Mouse (Mus musculus) hindbrain, embryonic 12.5 days (tissue): ENCODE data around the gene Acoxl. TPM values are rescaled to one million over a fixed set of nuclear protein-coding genes. Genes with fewer than 3 reads are reported as not detected.

ENCODE experiments used
- ATAC-seq: fragments of 200-750 bp; cut with Nextera tagmentation; 2 replicates; pipeline ENCODE4 v1.8.0; 2017; ENCODE audit warnings: moderate TSS enrichment; ENCODE audit not compliant: low FRiP score
- H3K27ac ChIP-seq: fragments of 300-500 bp; sonication (generic); 2 replicates; pipeline ENCODE4 v1.5.1; 2016; ENCODE audit warnings: mild to moderate bottlenecking
- H3K27me3 ChIP-seq: fragments of 300-500 bp; sonication (generic); 2 replicates; pipeline ENCODE4 v1.6.1; 2016; ENCODE audit warnings: mild to moderate bottlenecking
- H3K36me3 ChIP-seq: fragments of 300-500 bp; sonication (generic); 2 replicates; pipeline ENCODE4 v1.6.1; 2016; ENCODE audit warnings: mild to moderate bottlenecking
- H3K4me1 ChIP-seq: fragments of 300-500 bp; sonication (generic); 2 replicates; pipeline ENCODE4 v1.6.1; 2016
- H3K4me2 ChIP-seq: fragments of 300-500 bp; sonication (generic); replicated peaks from 2 replicates; pipeline ENCODE4 v1.6.1; 2016; ENCODE audit warnings: mild to moderate bottlenecking
- H3K4me3 ChIP-seq: fragments of 300-500 bp; sonication (generic); 2 replicates; pipeline ENCODE4 v1.5.1; 2016; ENCODE audit warnings: mild to moderate bottlenecking
- H3K9ac ChIP-seq: fragments of 300-500 bp; sonication (generic); 2 replicates; pipeline ENCODE4 v1.6.1; 2016; ENCODE audit warnings: mild to moderate bottlenecking, moderate library complexity
- H3K9me3 ChIP-seq: fragments of 300-500 bp; sonication (generic); replicated peaks from 2 replicates; pipeline ENCODE4 v1.6.1; 2016; ENCODE audit warnings: mild to moderate bottlenecking
- WGBS: fragments of 180-500 bp; shearing (Covaris S2); methylation state at CpG from one replicate; pipeline ENCODE4 v1.1.7; 2016; 5-methylcytosine and 5-hydroxymethylcytosine counted together
- polyA plus RNA-seq: library from polyadenylated mRNA; unstranded; fragments of >200 nt; fragmentation: Nextera tagmentation; extraction: Ambion mirVana; gene quantifications from 2 replicates; pipeline ENCODE4 v1.2.1, GENCODE M21; 2016

The Acoxl gene
- polyA plus RNA-seq, 1 experiment from 2014 or later: 0.15 TPM

GRCm38 (mm10) chr2:128020908-128021193 lies 182.2 kb downstream of the Acoxl start:
- Histone ChIP-seq H3K9me3 (no peaks in the 10 kb centered on the region), H3K36me3 (no peaks in the 10 kb centered on the region), H3K4me2 (no peak overlapping the region), H3K4me1 (peaks cover 6% of the 10 kb centered on the region; the same call in 1 of the 2 replicates), H3K9ac (no peak overlapping the region), H3K4me3 (no peak overlapping the region), H3K27ac (no peak overlapping the region), H3K27me3 (no peaks in the 10 kb centered on the region)
- no peak for ATAC-seq

- ATAC-seq: no peak
- WGBS: 92% methylated on average over 2 of the region's 2 CpGs
- H3K36me3 ChIP-seq: no peaks in the 10 kb centered on the region
These were observed 185.2 kb downstream of the Acoxl start for GRCm38 (mm10) chr2:128023855-128024254.

GRCm38 (mm10) chr2:128027696-128028095 lies 189.0 kb downstream of the Acoxl start:
- H3K27ac ChIP-seq: no peak overlapping the region
- 82% methylated on average over 12 of the region's 12 CpGs for WGBS
- H3K36me3 ChIP-seq: no peaks in the 10 kb centered on the region
- no peak for ATAC-seq
- H3K4me1 ChIP-seq: peaks cover 4% of the 10 kb centered on the region; the same call in 1 of the 2 replicates
- no peak overlapping the region for H3K4me3 ChIP-seq
- no peaks in the 10 kb centered on the region for H3K9me3 ChIP-seq
- H3K9ac ChIP-seq: no peak overlapping the region
- no peaks in the 10 kb centered on the region for H3K27me3 ChIP-seq
- H3K4me2 ChIP-seq: no peak overlapping the region

More at GRCm38 (mm10) chr2:128023855-128024254, 185.2 kb downstream of the Acoxl start:
- Histone ChIP-seq H3K4me1 (peaks cover 6% of the 10 kb centered on the region; the same call in 1 of the 2 replicates), H3K4me2 (no peak overlapping the region), H3K27me3 (no peaks in the 10 kb centered on the region), H3K9ac (no peak overlapping the region), H3K27ac (no peak overlapping the region), H3K4me3 (no peak overlapping the region), H3K9me3 (no peaks in the 10 kb centered on the region)

- WGBS: 66% methylated on average over 2 of the region's 2 CpGs
- no peak overlapping the region for H3K27ac ChIP-seq
- H3K27me3 ChIP-seq: no peaks in the 10 kb centered on the region
- H3K4me1 ChIP-seq: peaks cover 4% of the 10 kb centered on the region; the same call in 1 of the 2 replicates
- H3K36me3 ChIP-seq: no peaks in the 10 kb centered on the region
- no peak overlapping the region for H3K4me3 ChIP-seq
- H3K4me2 ChIP-seq: no peak overlapping the region
- no peak overlapping the region for H3K9ac ChIP-seq
- no peak for ATAC-seq
- no peaks in the 10 kb centered on the region for H3K9me3 ChIP-seq
These were observed 191.3 kb downstream of the Acoxl start for GRCm38 (mm10) chr2:128029968-128030367.

GRCm38 (mm10) chr2:128032111-128032510 lies 193.4 kb downstream of the Acoxl start:
- H3K27me3 ChIP-seq: no peaks in the 10 kb centered on the region
- H3K9ac ChIP-seq: no peak overlapping the region
- no peaks in the 10 kb centered on the region for H3K9me3 ChIP-seq
- no peak overlapping the region for H3K4me3 ChIP-seq
- no peak for ATAC-seq
- peaks cover 4% of the 10 kb centered on the region; the same call in 1 of the 2 replicates for H3K4me1 ChIP-seq
- no peak overlapping the region for H3K27ac ChIP-seq
- no peaks in the 10 kb centered on the region for H3K36me3 ChIP-seq
- 12% methylated on average over 4 of the region's 4 CpGs for WGBS
- H3K4me2 ChIP-seq: no peak overlapping the region

- 76% methylated on average over 3 of the region's 3 CpGs for WGBS
- ATAC-seq: no peak
- Histone ChIP-seq H3K4me3 (no peak overlapping the region), H3K36me3 (no peaks in the 10 kb centered on the region), H3K4me2 (no peak overlapping the region), H3K27me3 (no peaks in the 10 kb centered on the region), H3K9ac (no peak overlapping the region), H3K9me3 (no peaks in the 10 kb centered on the region), H3K27ac (no peak overlapping the region), H3K4me1 (peaks cover 4% of the 10 kb centered on the region; the same call in 1 of the 2 replicates)
These were observed 194.8 kb downstream of the Acoxl start for GRCm38 (mm10) chr2:128033503-128033902.

- Histone ChIP-seq H3K4me3 (no peak overlapping the region), H3K36me3 (no peaks in the 10 kb centered on the region), H3K27ac (no peak overlapping the region), H3K4me1 (peaks cover 4% of the 10 kb centered on the region; the same call in 1 of the 2 replicates), H3K9me3 (no peaks in the 10 kb centered on the region), H3K9ac (no peak overlapping the region), H3K4me2 (no peak overlapping the region), H3K27me3 (no peaks in the 10 kb centered on the region)
- ATAC-seq: no peak
- WGBS: 92% methylated on average over 9 of the region's 9 CpGs
These were observed 195.5 kb downstream of the Acoxl start for GRCm38 (mm10) chr2:128034066-128034665.

- ATAC-seq: no peak
- H3K27ac ChIP-seq: no peak overlapping the region
- no peaks in the 10 kb centered on the region for H3K9me3 ChIP-seq
- no peak overlapping the region for H3K4me2 ChIP-seq
- H3K9ac ChIP-seq: no peak overlapping the region
- no peaks in the 10 kb centered on the region for H3K27me3 ChIP-seq
- H3K36me3 ChIP-seq: no peaks in the 10 kb centered on the region
- H3K4me1 ChIP-seq: no peaks in the 10 kb centered on the region
- no peak overlapping the region for H3K4me3 ChIP-seq
- 84% methylated on average over 5 of the region's 5 CpGs for WGBS
These were observed 199.7 kb downstream of the Acoxl start for GRCm38 (mm10) chr2:128038259-128038890.

GRCm38 (mm10) chr2:128041066-128041750 lies 202.5 kb downstream of the Acoxl start:
- no peak overlapping the region for H3K4me3 ChIP-seq
- no peak overlapping the region for H3K4me2 ChIP-seq
- 0 out of 2 replicates have a peak, but pooled peaks cover 3% of the 10 kb centered on the region for H3K27me3 ChIP-seq
- no peaks in the 10 kb centered on the region for H3K36me3 ChIP-seq
- ATAC-seq: no peak
- no peaks in the 10 kb centered on the region for H3K9me3 ChIP-seq
- 79% methylated on average over 12 of the region's 12 CpGs for WGBS
- no peaks in the 10 kb centered on the region for H3K4me1 ChIP-seq
- H3K9ac ChIP-seq: no peak overlapping the region
- no peak overlapping the region for H3K27ac ChIP-seq

- Histone ChIP-seq H3K36me3 (no peaks in the 10 kb centered on the region), H3K9ac (no peak overlapping the region), H3K4me1 (no peaks in the 10 kb centered on the region), H3K27ac (no peak overlapping the region), H3K4me3 (no peak overlapping the region), H3K27me3 (0 out of 2 replicates have a peak, but pooled peaks cover 3% of the 10 kb centered on the region), H3K4me2 (no peak overlapping the region), H3K9me3 (no peaks in the 10 kb centered on the region)
- 53% methylated on average over 4 of the region's 4 CpGs for whole genome bisulfite sequencing
- ATAC-seq: no peak
These were observed 207.8 kb downstream of the Acoxl start for GRCm38 (mm10) chr2:128046454-128046853.

GRCm38 (mm10) chr2:128054905-128055304 lies 216.2 kb downstream of the Acoxl start:
- no peaks in the 10 kb centered on the region for H3K36me3 ChIP-seq
- no peak overlapping the region for H3K27ac ChIP-seq
- H3K4me1 ChIP-seq: no peaks in the 10 kb centered on the region
- WGBS: 77% methylated on average over 4 of the region's 4 CpGs
- H3K27me3 ChIP-seq: no peaks in the 10 kb centered on the region
- no peaks in the 10 kb centered on the region for H3K9me3 ChIP-seq
- ATAC-seq: no peak
- no peak overlapping the region for H3K4me2 ChIP-seq
- H3K9ac ChIP-seq: no peak overlapping the region
- no peak overlapping the region for H3K4me3 ChIP-seq

GRCm38 (mm10) chr2:128057872-128058271 lies 219.2 kb downstream of the Acoxl start:
- no peak overlapping the region for H3K4me2 ChIP-seq
- WGBS: 93% methylated on average over 5 of the region's 5 CpGs
- no peak for ATAC-seq

More at GRCm38 (mm10) chr2:128057872-128058271, 219.2 kb downstream of the Acoxl start:
- no peaks in the 10 kb centered on the region for H3K4me1 ChIP-seq
- H3K9me3 ChIP-seq: no peaks in the 10 kb centered on the region
- H3K4me3 ChIP-seq: no peak overlapping the region
- no peak overlapping the region for H3K9ac ChIP-seq
- H3K27ac ChIP-seq: no peak overlapping the region
- no peaks in the 10 kb centered on the region for H3K27me3 ChIP-seq
- H3K36me3 ChIP-seq: no peaks in the 10 kb centered on the region
